Mouse (Mus musculus): ENCODE measurements around the gene Adam1b.
"Not testable (repeated sequence)": the region's sequence is repeated elsewhere in the genome, so short reads cannot be mapped to it uniquely, and the experiment has no call there.

Adam1b gene

GRCm38 (mm10) chr5:121503231-121503630, at the start of gene Adam1b:
Gene Adam1b, minus strand, starts transcription at chr5:121503435.
- DNase-seq (ENCODE audit: low read depth) = no peak

GRCm38 (mm10) chr5:121549196-121549595, 46.0 kb upstream of the Adam1b start:
- DNase-seq (ENCODE audit: low read depth) = no peak

DNA sequence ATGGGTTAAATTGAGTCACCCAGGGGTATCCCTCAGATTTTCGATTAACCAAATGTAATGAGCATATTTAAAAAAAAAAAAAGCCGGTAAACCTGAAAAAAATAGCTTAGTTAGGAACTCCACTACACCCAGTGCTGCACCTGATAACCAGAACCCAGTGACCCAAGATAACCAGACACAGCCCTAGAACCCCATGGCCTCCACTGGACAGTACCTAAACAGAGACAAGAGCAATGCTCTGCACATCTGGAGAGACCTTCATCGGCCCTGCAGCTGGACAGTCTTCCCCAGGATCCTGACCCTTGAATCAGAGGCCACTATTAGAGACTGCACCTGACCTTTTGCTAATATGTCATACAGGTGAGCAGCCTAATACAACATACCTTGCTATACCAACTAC, 43.8 kb upstream of the Adam1b start:
- no peak for DNase-seq (ENCODE audit: low read depth)

DNA sequence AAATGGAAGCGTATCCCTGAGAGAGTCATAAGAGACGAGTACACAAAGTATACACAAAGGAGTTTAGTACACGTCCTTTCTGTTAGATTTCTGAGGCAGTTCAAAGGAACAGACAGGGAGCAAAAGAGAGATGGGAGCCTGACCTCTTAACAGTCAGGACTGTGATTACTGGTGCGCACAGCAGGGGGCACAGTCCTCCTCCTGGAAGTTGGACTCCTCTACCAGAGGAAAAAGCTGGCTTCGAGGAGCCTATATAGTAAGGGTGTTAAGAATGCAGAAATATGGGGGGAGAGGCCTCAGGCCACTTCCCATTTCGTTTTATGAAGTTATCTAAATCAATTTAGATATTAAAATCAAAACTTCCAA, 43.3 kb upstream of the Adam1b start:
- peak; percentile 64 for DNase-seq (ENCODE audit: low read depth)

DNA sequence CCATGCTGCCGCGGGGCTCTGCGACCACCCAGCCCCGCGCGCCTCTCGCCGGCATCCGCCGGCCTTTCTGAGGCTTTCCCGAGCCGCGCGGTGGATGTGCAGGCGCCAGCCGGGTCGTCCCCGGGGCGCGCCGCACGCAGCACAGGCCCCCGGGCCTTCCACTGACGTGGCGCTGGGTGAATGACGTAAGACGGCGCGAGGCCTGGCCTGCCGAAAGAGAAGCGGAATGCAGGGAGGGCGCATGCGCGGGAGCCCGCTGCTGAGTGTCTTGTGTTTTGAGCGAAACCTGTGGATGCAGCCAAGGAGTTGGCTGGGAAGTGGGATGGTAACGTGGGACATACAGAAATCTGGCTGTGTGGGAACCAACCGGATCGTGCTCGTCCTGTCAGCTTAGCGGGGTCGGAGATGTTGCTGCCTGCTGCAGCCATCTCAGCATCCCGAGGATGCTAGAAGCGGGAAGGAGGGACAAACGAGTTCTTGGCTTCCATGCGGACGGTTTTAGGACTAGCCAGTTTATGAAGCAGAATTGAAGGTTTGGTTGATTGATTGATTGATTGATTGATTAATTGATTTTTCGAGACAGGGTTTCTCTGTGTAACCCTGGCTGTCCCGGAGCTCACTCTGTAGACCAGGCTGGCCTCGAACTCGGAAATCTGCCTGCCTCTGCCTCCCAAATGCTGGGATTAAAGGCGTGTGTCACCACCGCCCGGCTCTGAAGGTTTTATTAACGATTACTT, 42.7 kb upstream of the Adam1b start, which contains the start of gene Mapkapk5:
Gene Mapkapk5, minus strand, starts transcription at position 113 of the 737 bp plus-strand sequence.
- peak; percentile 93 for DNase-seq (ENCODE audit: low read depth)

DNA sequence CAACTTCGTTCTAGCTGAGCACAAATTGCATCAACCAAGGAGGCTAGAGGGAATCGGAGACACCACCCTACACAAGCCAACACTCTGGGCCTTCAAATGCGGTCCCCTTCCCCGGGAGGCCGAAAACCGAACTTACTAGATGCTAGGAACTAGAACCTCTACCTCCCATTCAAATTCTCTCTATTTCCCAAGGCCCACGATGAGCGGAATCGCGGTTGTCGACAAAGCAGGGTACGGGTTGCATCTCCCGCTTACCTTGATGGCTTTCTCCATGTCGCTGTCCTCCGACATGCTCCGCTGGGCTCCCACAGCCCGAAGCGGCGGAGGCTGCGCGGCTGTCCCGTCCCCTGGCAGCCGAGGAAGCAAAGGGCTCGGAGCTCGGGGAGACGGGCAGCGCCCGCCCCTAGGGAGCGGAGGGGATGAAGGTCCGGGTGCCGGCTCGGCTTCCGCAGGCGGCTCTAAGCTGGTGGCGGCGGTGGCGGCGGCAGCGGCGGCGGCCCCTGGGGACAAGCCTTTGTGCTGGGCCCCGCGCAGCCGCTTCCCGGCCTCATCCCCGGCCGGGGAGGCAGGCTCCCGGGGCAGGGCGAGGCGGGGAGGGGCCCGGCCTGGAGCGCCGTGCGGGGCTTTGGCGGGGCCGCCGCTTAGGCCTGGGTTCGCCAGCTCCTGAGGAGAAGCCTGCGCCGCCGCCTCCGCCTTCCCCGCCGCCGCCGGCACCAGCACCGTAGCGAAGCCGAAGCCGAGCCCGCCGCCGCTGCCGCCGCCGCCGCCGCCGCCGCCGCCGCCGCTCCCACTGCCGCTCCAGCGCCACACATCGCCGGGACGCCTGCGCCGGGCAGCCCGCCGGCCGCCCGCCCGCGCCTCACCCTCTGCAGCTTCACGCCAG, 41.9 kb upstream of the Adam1b start, which contains the start of the genes Adam1a and Gm42878:
Gene Adam1a, minus strand, starts transcription at position 573 of the 883 bp plus-strand sequence.
Gene Gm42878, minus strand, starts transcription at position 573 of the 883 bp plus-strand sequence.
- no peak for DNase-seq (ENCODE audit: low read depth)

GRCm38 (mm10) chr5:121543370-121543769, 40.1 kb upstream of the Adam1b start:
- no peak for DNase-seq (ENCODE audit: low read depth)

DNA sequence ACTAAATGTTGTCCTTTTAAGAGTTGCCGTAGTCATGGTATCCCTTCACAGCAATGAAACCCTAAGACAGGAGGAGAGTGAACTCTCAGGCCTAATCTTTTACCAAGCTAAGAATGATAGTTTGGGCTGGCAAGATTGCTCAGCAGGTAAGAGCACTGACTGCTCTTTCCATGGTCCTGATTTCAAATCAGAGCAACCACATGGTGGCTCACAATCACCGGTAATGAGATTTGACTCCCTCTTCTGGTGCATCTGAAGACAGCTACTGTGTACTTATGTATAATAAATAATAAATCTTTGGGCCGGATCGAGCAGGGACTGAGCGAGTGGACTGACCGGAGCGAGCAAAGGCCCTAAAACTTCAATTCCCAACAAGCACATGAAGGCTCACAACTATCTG, 38.0 kb upstream of the Adam1b start:
- DNase-seq (ENCODE audit: low read depth) = no peak

GRCm38 (mm10) chr5:121540066-121540465, 36.8 kb upstream of the Adam1b start:
- DNase-seq (ENCODE audit: low read depth) = no peak

GRCm38 (mm10) chr5:121537588-121537987, 34.4 kb upstream of the Adam1b start:
- no peak for DNase-seq (ENCODE audit: low read depth)

- no peak for DNase-seq (ENCODE audit: low read depth)
Observed at GRCm38 (mm10) chr5:121536921-121537555, 33.8 kb upstream of the Adam1b start.

GRCm38 (mm10) chr5:121535116-121535515, 31.9 kb upstream of the Adam1b start:
- no peak for DNase-seq (ENCODE audit: low read depth)

DNA sequence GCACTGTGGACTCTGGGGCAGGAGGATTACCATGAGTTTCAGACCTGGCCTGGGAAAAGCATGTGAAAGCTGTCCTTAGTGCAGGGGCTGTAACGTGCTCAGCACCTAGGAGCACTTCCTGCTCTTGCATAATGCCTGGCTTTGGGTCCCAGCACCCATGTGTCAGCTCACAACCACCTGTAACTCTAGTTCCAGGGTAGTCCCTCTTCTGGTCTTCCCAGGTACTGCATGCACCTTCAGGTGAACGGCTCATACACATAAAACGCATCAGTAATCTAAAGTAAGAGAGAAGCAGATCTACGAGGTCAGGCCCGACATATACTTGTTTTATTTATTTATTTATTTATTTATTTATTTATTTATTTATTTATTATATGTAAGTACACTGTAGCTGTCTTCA, 31.3 kb upstream of the Adam1b start:
- DNase-seq (ENCODE audit: low read depth) = no peak

DNA sequence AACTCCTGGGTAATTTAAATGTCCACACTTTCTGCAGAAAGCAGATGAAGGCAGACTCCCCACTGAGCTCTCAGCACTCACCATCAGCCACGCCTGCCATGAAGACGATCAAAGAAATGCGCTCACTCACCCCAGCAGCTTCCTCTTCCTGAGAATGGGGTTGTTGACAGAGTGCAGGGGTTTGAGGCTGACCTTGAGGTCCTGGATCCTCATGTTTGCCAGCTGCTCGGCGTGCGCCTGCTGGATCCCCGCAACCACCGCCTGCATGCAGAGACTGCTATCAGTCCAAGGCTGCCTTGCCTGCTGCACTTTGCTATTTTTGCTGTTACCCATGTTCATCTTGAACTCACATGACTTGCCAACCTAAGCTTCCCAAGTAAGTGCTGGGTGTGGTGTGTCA, 23.7 kb upstream of the Adam1b start:
- no peak for DNase-seq (ENCODE audit: low read depth)

GRCm38 (mm10) chr5:121526526-121526925, 23.3 kb upstream of the Adam1b start:
- DNase-seq (ENCODE audit: low read depth) = no peak

GRCm38 (mm10) chr5:121525774-121526450, 22.7 kb upstream of the Adam1b start:
- no peak for DNase-seq (ENCODE audit: low read depth)

GRCm38 (mm10) chr5:121519758-121520157, 16.5 kb upstream of the Adam1b start:
- peak; percentile 18 for DNase-seq (ENCODE audit: low read depth)

GRCm38 (mm10) chr5:121518983-121519382, 15.7 kb upstream of the Adam1b start:
- DNase-seq (ENCODE audit: low read depth) = no peak

DNA sequence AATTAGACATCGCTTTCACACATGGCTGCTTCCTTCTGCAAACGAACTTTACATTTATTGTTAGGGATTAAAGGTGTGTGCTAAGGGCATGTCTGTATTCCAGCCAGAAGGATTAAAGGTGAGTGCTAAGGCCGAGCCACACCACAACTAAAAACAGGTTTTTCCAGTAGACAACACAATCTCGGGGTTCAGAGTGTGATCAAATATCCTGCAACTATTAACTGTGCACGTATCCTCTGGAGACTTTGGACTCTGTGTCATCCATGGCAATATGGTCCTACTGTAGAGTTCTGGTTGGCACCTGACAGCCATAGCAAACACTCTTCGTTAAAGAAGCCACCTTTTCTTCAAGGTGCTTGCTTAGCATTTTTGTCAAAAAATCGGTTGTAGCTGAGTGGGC, 6.8 kb upstream of the Adam1b start:
- no peak for DNase-seq (ENCODE audit: low read depth)

GRCm38 (mm10) chr5:121506846-121507245, 3.6 kb upstream of the Adam1b start:
- no peak for DNase-seq (ENCODE audit: low read depth)

- DNase-seq (ENCODE audit: low read depth) = not testable (repeated sequence)
Observed at GRCm38 (mm10) chr5:121501424-121501996, 1.7 kb downstream of the Adam1b start.

DNA sequence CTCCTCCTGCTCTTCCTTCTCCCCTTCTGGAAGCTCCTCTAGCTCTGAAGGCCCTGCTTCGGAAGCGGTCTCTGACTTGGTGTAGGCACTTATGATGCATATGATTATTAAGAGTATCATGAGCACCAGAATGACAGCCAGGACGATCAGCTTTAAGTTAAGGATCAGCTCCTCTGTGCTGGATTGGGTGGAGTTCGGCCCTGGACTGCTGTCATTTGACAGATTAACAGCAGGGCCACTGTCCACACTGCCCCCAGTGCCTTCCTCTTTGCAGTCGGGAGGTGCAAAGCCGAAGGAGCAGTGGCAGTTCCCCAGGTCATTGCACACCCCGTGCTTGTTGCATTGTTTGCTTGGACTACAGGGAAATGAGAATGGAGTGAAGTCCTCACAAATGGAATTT, 2.5 kb downstream of the Adam1b start:
- DNase-seq (ENCODE audit: low read depth) = no peak

Data from c-Kit-positive CD71-negative TER-119-negative erythroid progenitor cells, embryonic 14.5 days (primary cell).